Mouse (Mus musculus) small intestine, adult 2 months (tissue): ENCODE data around the gene Myom3.

Experiments
- CTCF ChIP-seq: fragments of 200-500 bp; IDR thresholded peaks from 2 replicates; pipeline ENCODE4 v1.5.1; 2012; ENCODE audit warnings: low read depth, mild to moderate bottlenecking, control low read depth, inconsistent platforms, low read length, moderate library complexity, mixed read lengths; ENCODE audit not compliant: insufficient replicate concordance, insufficient read length; ENCODE audit errors: extremely low read depth
- POLR2A ChIP-seq: fragments of 200-500 bp; IDR thresholded peaks from 2 replicates; pipeline ENCODE4 v1.6.1; 2012; ENCODE audit warnings: low read depth, mild to moderate bottlenecking, control low read depth, inconsistent platforms, low read length, moderate library complexity

- no peak for TF ChIP-seq POLR2A
- TF ChIP-seq CTCF, result no peak
Measured at GRCm38 (mm10) chr4:135766976-135767375, 7.5 kb downstream of the Myom3 start.
